Mouse (Mus musculus): ENCODE measurements around the gene Fbxw10. TPM values are rescaled to one million over a fixed set of nuclear protein-coding genes. Genes with fewer than 3 reads are reported as not detected.
A peak's percentile ranks its signal among the peaks of the same experiment; 100 is the strongest.

Fbxw10 gene
- polyA plus RNA-seq, 1 experiment from 2014 or later = 0.13 TPM

- Histone ChIP-seq H3K36me3 (peaks cover 4% of the 10 kb centered on the region; the same call in 1 of the 2 replicates), H3K9me3 (0 out of 2 replicates have a peak, but pooled peaks cover 5% of the 10 kb centered on the region), H3K27ac (replicated peaks) (peak within 1 kb of the TSS; percentile 71), H3K4me1 (peaks cover 26% of the 10 kb centered on the region), H3K27me3 (replicated peaks) (no peaks in the 10 kb centered on the region), H3K4me3 (peak within 1 kb of the TSS; percentile 59), H3K9ac (peak within 1 kb of the TSS; percentile 79), H3K4me2 (peak within 1 kb of the TSS; percentile 80)
- 9% methylated on average over 15 of the region's 15 CpGs for WGBS
- peak; percentile 54; the same call in 1 of the 2 replicates for ATAC-seq (ENCODE audit: extremely low read depth, insufficient number of reproducible peaks, low FRiP score, low TSS enrichment)
These were observed 26.8 kb upstream of the Fbxw10 start, which contains the start of gene Trim16 for GRCm38 (mm10) chr11:62820059-62820541. Gene Trim16 (plus strand): TSS chr11:62820231.

- H3K9me3 ChIP-seq = 0 out of 2 replicates have a peak, but pooled peaks cover 5% of the 10 kb centered on the region
- H3K27me3 ChIP-seq (replicated peaks) = no peaks in the 10 kb centered on the region
- H3K4me1 ChIP-seq = peaks cover 26% of the 10 kb centered on the region
- H3K4me2 ChIP-seq = peak overlapping the region; percentile 80
- 20% methylated on average over 16 of the region's 16 CpGs for WGBS
- H3K36me3 ChIP-seq = peaks cover 4% of the 10 kb centered on the region; the same call in 1 of the 2 replicates
- peak overlapping the region; percentile 59 for H3K4me3 ChIP-seq
- peak overlapping the region; percentile 71 for H3K27ac ChIP-seq (replicated peaks)
- H3K9ac ChIP-seq = peak overlapping the region; percentile 79
- ATAC-seq (ENCODE audit: extremely low read depth, insufficient number of reproducible peaks, low FRiP score, low TSS enrichment) = no peak; the same call in 1 of the 2 replicates
These were observed 26.0 kb upstream of the Fbxw10 start for GRCm38 (mm10) chr11:62820661-62821437.

- peaks cover 4% of the 10 kb centered on the region; the same call in 1 of the 2 replicates for H3K36me3 ChIP-seq
- peak overlapping the region; percentile 80 for H3K4me2 ChIP-seq
- H3K4me1 ChIP-seq = peaks cover 26% of the 10 kb centered on the region
- peak overlapping the region; percentile 37 for H3K4me3 ChIP-seq
- no peaks in the 10 kb centered on the region for H3K27me3 ChIP-seq (replicated peaks)
- H3K9ac ChIP-seq = peak overlapping the region; percentile 45; the same call in 1 of the 2 replicates
- 0 out of 2 replicates have a peak, but pooled peaks cover 5% of the 10 kb centered on the region for H3K9me3 ChIP-seq
- 50% methylated on average over 5 of the region's 5 CpGs for WGBS
- ATAC-seq (ENCODE audit: extremely low read depth, insufficient number of reproducible peaks, low FRiP score, low TSS enrichment) = no peak
- peak overlapping the region; percentile 40; the same call in 1 of the 2 replicates for H3K27ac ChIP-seq (replicated peaks)
These were observed 25.0 kb upstream of the Fbxw10 start for GRCm38 (mm10) chr11:62821893-62822292.

- no peak overlapping the region for H3K27ac ChIP-seq (replicated peaks)
- H3K9me3 ChIP-seq = 0 out of 2 replicates have a peak, but pooled peaks cover 5% of the 10 kb centered on the region
- H3K36me3 ChIP-seq = peaks cover 4% of the 10 kb centered on the region; the same call in 1 of the 2 replicates
- H3K4me2 ChIP-seq = no peak overlapping the region
- no peak overlapping the region for H3K9ac ChIP-seq
- H3K4me1 ChIP-seq = peaks cover 26% of the 10 kb centered on the region
- WGBS = 57% methylated on average over 7 of the region's 7 CpGs
- H3K4me3 ChIP-seq = no peak overlapping the region
- no peak for ATAC-seq (ENCODE audit: extremely low read depth, insufficient number of reproducible peaks, low FRiP score, low TSS enrichment)
- no peaks in the 10 kb centered on the region for H3K27me3 ChIP-seq (replicated peaks)
These were observed 22.7 kb upstream of the Fbxw10 start for GRCm38 (mm10) chr11:62824211-62824610.

- peaks cover 15% of the 10 kb centered on the region for H3K4me1 ChIP-seq
- H3K27ac ChIP-seq (replicated peaks) = no peak overlapping the region
- no peak overlapping the region for H3K4me2 ChIP-seq
- WGBS = 68% methylated on average over 9 of the region's 9 CpGs
- peaks cover 11% of the 10 kb centered on the region; the same call in 1 of the 2 replicates for H3K36me3 ChIP-seq
- H3K9me3 ChIP-seq = 0 out of 2 replicates have a peak, but pooled peaks cover 5% of the 10 kb centered on the region
- H3K9ac ChIP-seq = no peak overlapping the region
- no peaks in the 10 kb centered on the region for H3K27me3 ChIP-seq (replicated peaks)
- ATAC-seq (ENCODE audit: extremely low read depth, insufficient number of reproducible peaks, low FRiP score, low TSS enrichment) = no peak
- no peak overlapping the region for H3K4me3 ChIP-seq
These were observed 21.4 kb upstream of the Fbxw10 start for GRCm38 (mm10) chr11:62825222-62826105.

- ATAC-seq (ENCODE audit: extremely low read depth, insufficient number of reproducible peaks, low FRiP score, low TSS enrichment) = no peak
These were observed 20.6 kb upstream of the Fbxw10 start for GRCm38 (mm10) chr11:62826106-62826733.

GRCm38 (mm10) chr11:62827135-62827534, 19.7 kb upstream of the Fbxw10 start:
- Histone ChIP-seq H3K27me3 (replicated peaks) (no peaks in the 10 kb centered on the region), H3K9ac (no peak overlapping the region), H3K27ac (replicated peaks) (no peak overlapping the region), H3K4me2 (no peak overlapping the region), H3K9me3 (0 out of 2 replicates have a peak, but pooled peaks cover 5% of the 10 kb centered on the region), H3K36me3 (peaks cover 19% of the 10 kb centered on the region; the same call in 1 of the 2 replicates), H3K4me3 (no peak overlapping the region), H3K4me1 (0 out of 2 replicates have a peak, but pooled peaks cover under 1% of the 10 kb centered on the region)
- 74% methylated on average over 4 of the region's 4 CpGs for WGBS
- ATAC-seq (ENCODE audit: extremely low read depth, insufficient number of reproducible peaks, low FRiP score, low TSS enrichment) = no peak

More at GRCm38 (mm10) chr11:62826106-62826733, 20.6 kb upstream of the Fbxw10 start:
- Histone ChIP-seq H3K9me3 (0 out of 2 replicates have a peak, but pooled peaks cover 5% of the 10 kb centered on the region), H3K4me2 (no peak overlapping the region), H3K9ac (no peak overlapping the region), H3K4me3 (no peak overlapping the region), H3K27me3 (replicated peaks) (no peaks in the 10 kb centered on the region), H3K27ac (replicated peaks) (no peak overlapping the region), H3K4me1 (peaks cover 7% of the 10 kb centered on the region; the same call in 1 of the 2 replicates), H3K36me3 (peaks cover 13% of the 10 kb centered on the region; the same call in 1 of the 2 replicates)
- WGBS = 63% methylated on average over 6 of the region's 6 CpGs

- Histone ChIP-seq H3K9me3 (0 out of 2 replicates have a peak, but pooled peaks cover 5% of the 10 kb centered on the region), H3K27ac (replicated peaks) (no peak overlapping the region), H3K4me1 (no peaks in the 10 kb centered on the region), H3K4me2 (no peak overlapping the region), H3K27me3 (replicated peaks) (no peaks in the 10 kb centered on the region), H3K36me3 (peaks cover 17% of the 10 kb centered on the region; the same call in 1 of the 2 replicates), H3K9ac (no peak overlapping the region), H3K4me3 (no peak overlapping the region)
- WGBS = 85% methylated on average over 3 of the region's 3 CpGs
- no peak for ATAC-seq (ENCODE audit: extremely low read depth, insufficient number of reproducible peaks, low FRiP score, low TSS enrichment)
These were observed 19.0 kb upstream of the Fbxw10 start for GRCm38 (mm10) chr11:62827911-62828310.

GRCm38 (mm10) chr11:62830387-62830786, 16.5 kb upstream of the Fbxw10 start:
- Histone ChIP-seq H3K4me1 (no peaks in the 10 kb centered on the region), H3K9me3 (no peaks in the 10 kb centered on the region), H3K4me3 (no peak overlapping the region), H3K9ac (no peak overlapping the region), H3K27ac (replicated peaks) (no peak overlapping the region), H3K36me3 (peaks cover 19% of the 10 kb centered on the region), H3K27me3 (replicated peaks) (no peaks in the 10 kb centered on the region), H3K4me2 (no peak overlapping the region)
- WGBS = 68% methylated on average over 2 of the region's 2 CpGs
- no peak for ATAC-seq (ENCODE audit: extremely low read depth, insufficient number of reproducible peaks, low FRiP score, low TSS enrichment)

GRCm38 (mm10) chr11:62831906-62832305, 15.0 kb upstream of the Fbxw10 start:
- H3K9ac ChIP-seq = no peak overlapping the region
- no peak overlapping the region for H3K4me3 ChIP-seq
- no peak overlapping the region for H3K27ac ChIP-seq (replicated peaks)
- no peak for ATAC-seq (ENCODE audit: extremely low read depth, insufficient number of reproducible peaks, low FRiP score, low TSS enrichment)
- no peaks in the 10 kb centered on the region for H3K9me3 ChIP-seq
- H3K27me3 ChIP-seq (replicated peaks) = no peaks in the 10 kb centered on the region
- no peaks in the 10 kb centered on the region for H3K4me1 ChIP-seq
- H3K4me2 ChIP-seq = no peak overlapping the region
- H3K36me3 ChIP-seq = peaks cover 25% of the 10 kb centered on the region
